Mouse (Mus musculus) megakaryocyte-erythroid progenitor cell, adult 5-6 weeks (primary cell): ENCODE results near the gene Rap1gds1. TPM values are rescaled to one million over a fixed set of nuclear protein-coding genes. Genes with fewer than 3 reads are reported as not detected.

ENCODE experiments used
- ATAC-seq: replicated peaks from 2 replicates; pipeline ENCODE4 v1.8.0; 2016; ENCODE audit warnings: mild to moderate bottlenecking, inconsistent platforms; ENCODE audit not compliant: severe bottlenecking, poor library complexity, low FRiP score, low TSS enrichment
- total RNA-seq, 2 experiments: library from RNA; stranded (forward) in 1 of 2; stranded (reverse) in 1 of 2; fragments of 200-1000, 215-1000 nt in 1 of 2; fragments of >200 nt in 1 of 2; fragmentation: Nextera tagmentation in 1 of 2; gene quantifications; 2 replicates each; pipeline ENCODE4 v1.2.3; 2014 to 2017

Gene Rap1gds1
- total RNA-seq, 2 experiments from 2014 or later, result 20.8 to 24.3 TPM

DNA sequence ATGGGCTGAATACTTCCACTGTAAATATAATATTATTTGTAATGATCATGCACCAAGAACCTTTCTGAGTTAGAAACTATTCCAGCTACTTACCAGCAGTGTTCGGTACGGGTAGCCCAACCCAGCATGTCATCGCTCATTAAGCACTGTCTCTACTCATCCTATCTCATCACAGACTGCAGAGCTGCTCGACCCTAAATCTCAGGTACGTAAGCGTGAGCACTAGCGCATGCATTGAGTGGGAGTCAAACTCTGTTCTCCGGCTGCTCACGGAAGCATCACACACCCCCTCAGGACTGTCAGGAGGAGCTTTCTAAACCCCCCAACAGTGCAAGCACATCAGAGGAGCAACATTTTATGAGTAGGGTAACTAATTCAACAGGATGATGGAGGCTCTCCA, 107.4 kb downstream of the Rap1gds1 start:
- no peak for ATAC-seq

- ATAC-seq, result no peak
These were observed 116.5 kb downstream of the Rap1gds1 start for GRCm38 (mm10) chr3:138958527-138958926.

- no peak for ATAC-seq
These were observed 119.8 kb downstream of the Rap1gds1 start for GRCm38 (mm10) chr3:138955220-138955619.

GRCm38 (mm10) chr3:138949081-138949480, 125.9 kb downstream of the Rap1gds1 start:
- ATAC-seq, result no peak

DNA sequence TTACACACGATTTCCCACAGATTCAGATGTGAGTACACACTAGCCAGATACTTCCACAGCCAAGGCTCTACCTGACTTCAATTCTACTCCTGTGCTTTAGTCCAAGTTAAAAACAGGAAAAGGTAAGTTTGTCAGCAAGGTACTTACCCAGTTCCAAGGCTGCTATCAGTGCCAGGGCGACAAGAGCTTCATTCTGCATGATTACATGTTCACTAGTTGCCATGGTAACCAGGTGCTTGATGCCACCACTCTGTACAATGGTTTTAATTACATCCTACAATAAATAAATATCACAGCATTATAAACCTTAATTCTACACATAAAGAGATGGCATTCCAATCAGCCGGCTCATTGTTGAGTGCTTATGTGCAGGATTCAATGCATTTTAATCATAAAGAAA, 129.5 kb downstream of the Rap1gds1 start:
- no peak for ATAC-seq

GRCm38 (mm10) chr3:138941604-138942003, 133.4 kb downstream of the Rap1gds1 start:
- no peak for ATAC-seq

DNA sequence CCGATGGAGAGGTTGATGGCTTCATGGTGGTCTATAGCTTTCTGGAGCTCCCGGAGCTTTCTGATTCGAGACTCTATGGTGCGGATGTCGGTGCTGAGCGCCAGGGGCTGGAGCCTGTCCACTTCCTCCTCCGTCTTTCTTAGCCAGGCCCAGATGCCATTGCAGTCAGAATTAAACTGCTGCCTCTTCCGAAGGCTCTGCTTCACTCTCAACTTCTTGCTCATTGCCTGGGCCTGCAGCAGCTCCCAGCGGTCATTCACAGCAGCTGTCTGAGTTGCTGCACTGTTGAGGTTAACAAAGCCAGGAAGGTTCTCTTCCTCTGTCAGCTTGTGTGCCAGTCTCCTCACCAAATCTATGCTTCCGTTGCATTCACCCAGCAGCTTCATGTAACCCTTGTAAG, 137.8 kb downstream of the Rap1gds1 start:
- no peak for ATAC-seq

DNA sequence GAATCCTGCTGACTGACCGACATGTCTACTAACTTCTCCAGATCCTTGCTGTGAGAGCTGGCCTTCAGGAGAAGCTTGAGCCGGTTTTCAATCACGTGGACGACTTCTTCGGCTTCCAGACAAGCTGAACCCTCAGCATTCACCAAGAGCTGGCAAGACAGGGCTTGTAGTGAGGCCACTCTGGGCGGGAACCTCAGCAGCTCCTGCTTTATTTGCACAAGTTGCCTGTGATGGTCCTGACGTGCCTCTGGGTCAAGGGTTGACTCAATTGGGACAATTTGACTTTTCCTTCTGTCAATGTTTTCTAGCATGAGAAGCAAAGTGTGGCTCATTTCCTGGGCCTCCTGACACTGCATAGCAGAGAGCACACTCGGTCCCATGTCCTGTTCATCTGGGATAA, 138.2 kb downstream of the Rap1gds1 start:
- ATAC-seq, result no peak

- no peak for ATAC-seq
These were observed 147.6 kb downstream of the Rap1gds1 start for GRCm38 (mm10) chr3:138927437-138927836.

DNA sequence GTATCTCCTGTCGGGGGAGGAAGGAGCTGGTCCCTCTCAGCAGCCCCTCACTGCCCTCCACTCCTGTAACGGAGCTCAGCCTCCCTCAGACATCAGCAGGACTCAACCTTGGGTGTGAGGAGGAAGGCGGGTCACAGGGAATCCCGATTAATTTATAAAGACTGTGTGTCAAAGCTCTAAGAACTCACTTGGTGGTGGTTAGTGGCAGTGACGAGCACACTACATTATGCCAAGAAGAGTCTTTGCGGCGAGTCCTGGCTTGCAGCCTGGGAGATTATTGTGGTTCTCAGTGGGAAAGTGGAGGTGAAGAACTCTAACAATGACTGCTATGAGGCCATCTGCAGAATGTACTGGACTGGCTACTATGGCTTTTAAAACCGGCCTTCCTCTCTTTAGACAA, 148.8 kb downstream of the Rap1gds1 start:
- no peak for ATAC-seq

- no peak for ATAC-seq
These were observed 156.8 kb downstream of the Rap1gds1 start for GRCm38 (mm10) chr3:138918241-138918640.

- ATAC-seq, result no peak
These were observed 158.0 kb downstream of the Rap1gds1 start for GRCm38 (mm10) chr3:138917016-138917415.

GRCm38 (mm10) chr3:138916591-138916990, 158.4 kb downstream of the Rap1gds1 start:
- no peak for ATAC-seq

- ATAC-seq, result no peak
These were observed 160.2 kb downstream of the Rap1gds1 start for GRCm38 (mm10) chr3:138914626-138915288.

DNA sequence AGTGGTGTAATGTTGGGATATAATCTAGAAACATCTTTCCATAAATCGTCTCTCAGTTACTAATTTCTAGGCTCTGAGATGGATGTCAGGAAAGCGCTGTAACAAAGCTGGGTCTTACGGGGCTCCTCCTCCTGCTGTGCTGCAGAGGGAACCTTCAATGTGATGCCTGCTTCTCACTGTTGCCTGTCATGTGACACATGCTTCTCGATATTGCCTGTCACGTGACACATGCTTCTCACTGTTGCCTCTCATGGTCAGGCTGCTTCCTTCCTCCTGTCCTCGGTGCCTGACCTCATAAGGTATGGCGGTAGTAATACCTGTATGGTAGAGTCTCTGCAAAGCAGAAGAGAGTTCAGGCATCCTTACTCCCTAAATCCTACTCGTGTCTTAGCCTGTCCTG, 162.5 kb downstream of the Rap1gds1 start:
- no peak for ATAC-seq

- no peak for ATAC-seq
These were observed 165.7 kb downstream of the Rap1gds1 start for GRCm38 (mm10) chr3:138909313-138909712.

DNA sequence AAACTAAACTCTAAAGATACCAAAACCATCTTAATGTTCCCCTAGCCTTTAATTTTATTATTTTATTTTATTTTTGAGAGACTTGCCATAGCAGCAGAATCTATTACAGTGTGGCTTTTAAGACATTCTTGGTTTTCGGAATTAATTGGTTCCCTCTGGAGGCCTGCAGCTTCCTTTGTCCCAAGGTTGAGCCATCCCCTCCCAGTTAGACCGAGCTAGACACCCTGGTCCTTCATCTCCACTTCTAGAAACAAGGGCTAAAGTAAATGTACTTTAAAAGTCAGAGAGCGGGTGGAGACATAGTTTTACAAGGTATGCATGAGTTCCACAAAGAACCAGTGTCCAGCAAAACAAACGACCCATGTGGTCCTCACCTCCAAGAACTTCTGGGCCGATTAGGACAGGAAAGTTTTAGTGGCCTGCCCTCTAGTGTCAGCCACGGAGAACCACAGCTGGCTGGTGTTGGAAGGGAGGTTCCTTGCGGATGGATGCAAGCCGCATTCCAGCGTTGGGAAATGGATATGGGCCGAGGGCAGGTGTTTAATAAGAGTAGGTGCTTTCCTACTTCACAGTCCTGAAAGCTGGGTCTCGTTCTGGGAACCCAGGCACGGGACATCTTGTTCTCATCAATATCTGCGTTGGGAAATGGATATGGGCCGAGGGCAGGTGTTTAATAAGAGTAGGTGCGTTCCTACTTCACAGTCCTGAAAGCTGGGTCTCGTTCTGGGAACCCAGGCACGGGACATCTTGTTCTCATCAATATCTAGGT, 168.7 kb downstream of the Rap1gds1 start:
- ATAC-seq, result peak; percentile 89

DNA sequence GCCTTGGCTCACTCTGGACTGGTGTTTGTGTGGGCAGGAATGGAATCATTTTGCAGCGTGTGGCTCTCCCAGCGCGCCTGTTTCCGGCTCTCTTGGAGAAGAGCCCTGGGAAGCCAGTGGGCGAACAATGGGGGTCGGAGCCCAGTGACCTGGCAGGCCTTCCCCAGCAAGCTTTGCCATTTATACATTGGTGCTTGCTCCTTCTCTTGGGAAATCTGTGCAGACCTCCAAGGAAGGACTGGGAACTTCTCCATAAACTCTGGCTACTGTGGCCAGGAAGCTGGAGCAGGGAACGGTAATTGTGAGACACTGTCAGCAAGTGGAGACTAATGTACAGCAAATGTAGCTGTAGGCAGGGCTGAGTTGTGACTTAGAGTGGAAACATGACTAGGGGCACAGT, 169.3 kb downstream of the Rap1gds1 start:
- ATAC-seq, result no peak

- ATAC-seq, result no peak
These were observed 174.3 kb downstream of the Rap1gds1 start for GRCm38 (mm10) chr3:138900571-138901141.

GRCm38 (mm10) chr3:138898055-138898454, 176.9 kb downstream of the Rap1gds1 start:
- ATAC-seq, result no peak

- ATAC-seq, result no peak
These were observed 177.5 kb downstream of the Rap1gds1 start for GRCm38 (mm10) chr3:138897500-138897899.
